Mouse (Mus musculus) left cerebral cortex, postnatal 25 days (tissue): ENCODE results near the gene Psme4. TPM values are rescaled to one million over a fixed set of nuclear protein-coding genes. Genes with fewer than 3 reads are reported as not detected.
"Not testable (repeated sequence)": the region's sequence is repeated elsewhere in the genome, so short reads cannot be mapped to it uniquely, and the experiment has no call there.

Experiments used
- DNase-seq, 2 experiments: peaks; one replicate each; pipeline ENCODE4 v3.0.0; 2022; ENCODE audit warnings: low spot score in 2 of 2, mixed read lengths in 1 of 2
- intact Hi-C: fragments of 180-260 bp; cut with DNase I; formaldehyde crosslinking; loops from one replicate; pipeline ENCODE4 v1.15.1; 2025
- total RNA-seq, 2 experiments: library from RNA; stranded (reverse); gene quantifications; 2 replicates each; pipeline ENCODE4 v1.2.3; 2021

Gene Psme4
- total RNA-seq = 10 to 100 TPM; 41.7 to 51.1 TPM

GRCm38 (mm10) chr11:30771267-30771903, at the start of gene Psme4:
Psme4 (plus strand) TSS chr11:30771726.
- DNase-seq = peak; percentile 91 to 95
- intact Hi-C loops = no loop called here

GRCm38 (mm10) chr11:30723438-30723837, 48.1 kb upstream of the Psme4 start:
- intact Hi-C loops = no loop called here
- no peak for DNase-seq

GRCm38 (mm10) chr11:30730721-30731120, 40.8 kb upstream of the Psme4 start:
- intact Hi-C loops = no loop called here
- DNase-seq = no peak

- peak in 1 of 2 experiments; percentile 74 for DNase-seq
- intact Hi-C loops = loop anchor here (1.0 kb wide), 1 partner anchor 34 kb away; no protein-coding TSS in a partner anchor
These were observed 38.1 kb upstream of the Psme4 start for GRCm38 (mm10) chr11:30733376-30733775.

GRCm38 (mm10) chr11:30743991-30744390, 27.5 kb upstream of the Psme4 start:
- intact Hi-C loops = no loop called here
- DNase-seq = no peak

- intact Hi-C loops = no loop called here
These were observed 22.6 kb upstream of the Psme4 start for GRCm38 (mm10) chr11:30748938-30749337.

GRCm38 (mm10) chr11:30749587-30749986, 21.9 kb upstream of the Psme4 start:
- intact Hi-C loops = no loop called here
- no peak for DNase-seq

More at GRCm38 (mm10) chr11:30748938-30749337, 22.6 kb upstream of the Psme4 start:
- no peak for DNase-seq

GRCm38 (mm10) chr11:30750039-30750823, 21.3 kb upstream of the Psme4 start:
- DNase-seq = no peak
- intact Hi-C loops = no loop called here

- intact Hi-C loops = no loop called here
- no peak for DNase-seq
These were observed 18.6 kb upstream of the Psme4 start for GRCm38 (mm10) chr11:30752956-30753355.

- intact Hi-C loops, DNase-seq: not testable (repeated sequence)
These were observed 17.1 kb upstream of the Psme4 start for GRCm38 (mm10) chr11:30754486-30754854.

GRCm38 (mm10) chr11:30754855-30755530, 16.5 kb upstream of the Psme4 start:
- no peak for DNase-seq
- intact Hi-C loops = no loop called here

- no peak for DNase-seq
These were observed 10.1 kb upstream of the Psme4 start for GRCm38 (mm10) chr11:30761381-30761780.

GRCm38 (mm10) chr11:30761891-30762290, 9.6 kb upstream of the Psme4 start:
- DNase-seq = no peak
- intact Hi-C loops = no loop called here

More at GRCm38 (mm10) chr11:30761381-30761780, 10.1 kb upstream of the Psme4 start:
- intact Hi-C loops = no loop called here

GRCm38 (mm10) chr11:30765076-30765475, 6.5 kb upstream of the Psme4 start:
- intact Hi-C loops = no loop called here
- no peak for DNase-seq

- intact Hi-C loops = no loop called here
- DNase-seq = no peak
These were observed 709 bp upstream of the Psme4 start for GRCm38 (mm10) chr11:30770817-30771216.

- intact Hi-C loops = no loop called here
- DNase-seq = peak; percentile 48 to 53
These were observed 517 bp downstream of the Psme4 start for GRCm38 (mm10) chr11:30771904-30772581.

GRCm38 (mm10) chr11:30772777-30773417, 1.4 kb downstream of the Psme4 start:
- DNase-seq = no peak
- intact Hi-C loops = no loop called here

GRCm38 (mm10) chr11:30774638-30775037, 3.1 kb downstream of the Psme4 start:
- intact Hi-C loops = no loop called here
- no peak for DNase-seq

- no peak for DNase-seq
- intact Hi-C loops = no loop called here
These were observed 6.0 kb downstream of the Psme4 start for GRCm38 (mm10) chr11:30777498-30777897.
